Mouse (Mus musculus): ENCODE data around the gene Tex46. TPM values are rescaled to one million over a fixed set of nuclear protein-coding genes. Genes with fewer than 3 reads are reported as not detected.
A peak's percentile ranks its signal among the peaks of the same experiment; 100 is the strongest.

Gene Tex46
- polyA plus RNA-seq, 1 experiment from 2014 or later = not detected

- no peaks in the 10 kb centered on the region for H3K36me3 ChIP-seq (ENCODE audit: insufficient read depth, low read length)
- peaks cover 6% of the 10 kb centered on the region; the same call in 1 of the 2 replicates for H3K4me1 ChIP-seq (ENCODE audit: insufficient read depth, low read length)
- H3K4me3 ChIP-seq (ENCODE audit: low read length) = no peak overlapping the region
- no peak for ATAC-seq (ENCODE audit: low FRiP score, low TSS enrichment)
- 51% methylated on average over 5 of the region's 5 CpGs for WGBS
- no peaks in the 10 kb centered on the region for H3K27me3 ChIP-seq (ENCODE audit: insufficient read depth, low read length)
- no peaks in the 10 kb centered on the region for H3K9me3 ChIP-seq (ENCODE audit: low read length)
- no peak overlapping the region for H3K9ac ChIP-seq (replicated peaks; ENCODE audit: low read length)
- no peak overlapping the region for H3K27ac ChIP-seq (ENCODE audit: low read length)
- no peak overlapping the region for H3K4me2 ChIP-seq (replicated peaks; ENCODE audit: low read depth, low read length)
Observed at GRCm38 (mm10) chr4:136621956-136622355, 11.7 kb downstream of the Tex46 start.

- Histone ChIP-seq H3K27ac (ENCODE audit: low read length) (no peak within 1 kb of the TSS), H3K9ac (replicated peaks; ENCODE audit: low read length) (no peak within 1 kb of the TSS), H3K27me3 (ENCODE audit: insufficient read depth, low read length) (no peaks in the 10 kb centered on the region), H3K4me3 (ENCODE audit: low read length) (no peak within 1 kb of the TSS), H3K4me1 (ENCODE audit: insufficient read depth, low read length) (peaks cover 6% of the 10 kb centered on the region; the same call in 1 of the 2 replicates), H3K9me3 (ENCODE audit: low read length) (no peaks in the 10 kb centered on the region), H3K4me2 (replicated peaks; ENCODE audit: low read depth, low read length) (no peak within 1 kb of the TSS), H3K36me3 (ENCODE audit: insufficient read depth, low read length) (no peaks in the 10 kb centered on the region)
- no peak for ATAC-seq (ENCODE audit: low FRiP score, low TSS enrichment)
- WGBS = 58% methylated on average over 6 of the region's 6 CpGs
Observed at GRCm38 (mm10) chr4:136622388-136622787, 12.2 kb downstream of the Tex46 start, which contains the start of gene Lactbl1. TSS of gene Lactbl1 (plus strand) at chr4:136622621.

GRCm38 (mm10) chr4:136626590-136626989, 16.4 kb downstream of the Tex46 start:
- no peak for ATAC-seq (ENCODE audit: low FRiP score, low TSS enrichment)
- 69% methylated on average over 6 of the region's 6 CpGs for WGBS
- H3K4me2 ChIP-seq (replicated peaks; ENCODE audit: low read depth, low read length) = no peak overlapping the region

GRCm38 (mm10) chr4:136631237-136631994, 21.2 kb downstream of the Tex46 start:
- Histone ChIP-seq H3K9me3 (ENCODE audit: low read length) (peaks cover 4% of the 10 kb centered on the region), H3K4me3 (ENCODE audit: low read length) (no peak overlapping the region), H3K9ac (replicated peaks; ENCODE audit: low read length) (no peak overlapping the region), H3K4me1 (ENCODE audit: insufficient read depth, low read length) (no peaks in the 10 kb centered on the region), H3K27me3 (ENCODE audit: insufficient read depth, low read length) (peaks cover 3% of the 10 kb centered on the region), H3K4me2 (replicated peaks; ENCODE audit: low read depth, low read length) (no peak overlapping the region), H3K36me3 (ENCODE audit: insufficient read depth, low read length) (no peaks in the 10 kb centered on the region), H3K27ac (ENCODE audit: low read length) (no peak overlapping the region)
- WGBS = 80% methylated on average over 11 of the region's 11 CpGs
- no peak for ATAC-seq (ENCODE audit: low FRiP score, low TSS enrichment)

More at GRCm38 (mm10) chr4:136626590-136626989, 16.4 kb downstream of the Tex46 start:
- Histone ChIP-seq H3K27ac (ENCODE audit: low read length) (no peak overlapping the region), H3K9me3 (ENCODE audit: low read length) (no peaks in the 10 kb centered on the region), H3K4me1 (ENCODE audit: insufficient read depth, low read length) (no peaks in the 10 kb centered on the region), H3K36me3 (ENCODE audit: insufficient read depth, low read length) (no peaks in the 10 kb centered on the region), H3K9ac (replicated peaks; ENCODE audit: low read length) (no peak overlapping the region), H3K4me3 (ENCODE audit: low read length) (no peak overlapping the region), H3K27me3 (ENCODE audit: insufficient read depth, low read length) (no peaks in the 10 kb centered on the region)

- Histone ChIP-seq H3K9me3 (ENCODE audit: low read length) (peaks cover 4% of the 10 kb centered on the region), H3K27me3 (ENCODE audit: insufficient read depth, low read length) (peaks cover 23% of the 10 kb centered on the region), H3K9ac (replicated peaks; ENCODE audit: low read length) (no peak overlapping the region), H3K27ac (ENCODE audit: low read length) (no peak overlapping the region), H3K4me3 (ENCODE audit: low read length) (no peak overlapping the region), H3K4me1 (ENCODE audit: insufficient read depth, low read length) (peaks cover 13% of the 10 kb centered on the region), H3K36me3 (ENCODE audit: insufficient read depth, low read length) (no peaks in the 10 kb centered on the region), H3K4me2 (replicated peaks; ENCODE audit: low read depth, low read length) (no peak overlapping the region)
- ATAC-seq (ENCODE audit: low FRiP score, low TSS enrichment) = no peak
Observed at GRCm38 (mm10) chr4:136635995-136636394, 25.8 kb downstream of the Tex46 start.

- Histone ChIP-seq H3K9me3 (ENCODE audit: low read length) (peaks cover 4% of the 10 kb centered on the region), H3K4me3 (ENCODE audit: low read length) (no peak overlapping the region), H3K36me3 (ENCODE audit: insufficient read depth, low read length) (no peaks in the 10 kb centered on the region), H3K9ac (replicated peaks; ENCODE audit: low read length) (no peak overlapping the region), H3K4me2 (replicated peaks; ENCODE audit: low read depth, low read length) (no peak overlapping the region), H3K27me3 (ENCODE audit: insufficient read depth, low read length) (peaks cover 23% of the 10 kb centered on the region), H3K27ac (ENCODE audit: low read length) (no peak overlapping the region), H3K4me1 (ENCODE audit: insufficient read depth, low read length) (peaks cover 13% of the 10 kb centered on the region)
- WGBS = 63% methylated on average over 5 of the region's 5 CpGs
- ATAC-seq (ENCODE audit: low FRiP score, low TSS enrichment) = no peak
Observed at GRCm38 (mm10) chr4:136636511-136636910, 26.3 kb downstream of the Tex46 start.

GRCm38 (mm10) chr4:136636983-136637562, 26.8 kb downstream of the Tex46 start:
- Histone ChIP-seq H3K27me3 (ENCODE audit: insufficient read depth, low read length) (peaks cover 23% of the 10 kb centered on the region), H3K9ac (replicated peaks; ENCODE audit: low read length) (peak overlapping the region; percentile 60), H3K4me1 (ENCODE audit: insufficient read depth, low read length) (peaks cover 13% of the 10 kb centered on the region), H3K36me3 (ENCODE audit: insufficient read depth, low read length) (no peaks in the 10 kb centered on the region), H3K9me3 (ENCODE audit: low read length) (peaks cover 4% of the 10 kb centered on the region), H3K4me3 (ENCODE audit: low read length) (peak overlapping the region; percentile 57), H3K4me2 (replicated peaks; ENCODE audit: low read depth, low read length) (peak overlapping the region; percentile 89), H3K27ac (ENCODE audit: low read length) (no peak overlapping the region)
- 16% methylated on average over 37 of the region's 37 CpGs for WGBS
- peak; percentile 67 for ATAC-seq (ENCODE audit: low FRiP score, low TSS enrichment)

GRCm38 (mm10) chr4:136637563-136638229, 27.5 kb downstream of the Tex46 start:
- Histone ChIP-seq H3K9me3 (ENCODE audit: low read length) (peaks cover 4% of the 10 kb centered on the region), H3K9ac (replicated peaks; ENCODE audit: low read length) (peak overlapping the region; percentile 60), H3K4me2 (replicated peaks; ENCODE audit: low read depth, low read length) (peak overlapping the region; percentile 89), H3K36me3 (ENCODE audit: insufficient read depth, low read length) (no peaks in the 10 kb centered on the region), H3K27me3 (ENCODE audit: insufficient read depth, low read length) (peaks cover 23% of the 10 kb centered on the region), H3K4me1 (ENCODE audit: insufficient read depth, low read length) (peaks cover 13% of the 10 kb centered on the region), H3K27ac (ENCODE audit: low read length) (no peak overlapping the region), H3K4me3 (ENCODE audit: low read length) (peak overlapping the region; percentile 57)
- 1% methylated on average over 74 of the region's 76 CpGs for WGBS
- ATAC-seq (ENCODE audit: low FRiP score, low TSS enrichment) = no peak

- Histone ChIP-seq H3K27ac (ENCODE audit: low read length) (no peak overlapping the region), H3K36me3 (ENCODE audit: insufficient read depth, low read length) (no peaks in the 10 kb centered on the region), H3K4me3 (ENCODE audit: low read length) (no peak overlapping the region), H3K9ac (replicated peaks; ENCODE audit: low read length) (no peak overlapping the region), H3K4me2 (replicated peaks; ENCODE audit: low read depth, low read length) (peak overlapping the region; percentile 89), H3K4me1 (ENCODE audit: insufficient read depth, low read length) (peaks cover 13% of the 10 kb centered on the region), H3K27me3 (ENCODE audit: insufficient read depth, low read length) (peaks cover 23% of the 10 kb centered on the region), H3K9me3 (ENCODE audit: low read length) (peaks cover 4% of the 10 kb centered on the region)
- 48% methylated on average over 7 of the region's 7 CpGs for WGBS
- 0 out of 2 replicates have a peak, but pooled peaks have one; percentile 10 for ATAC-seq (ENCODE audit: low FRiP score, low TSS enrichment)
Observed at GRCm38 (mm10) chr4:136638230-136638750, 28.1 kb downstream of the Tex46 start.
